Mouse (Mus musculus): ENCODE results near the gene Pim3. TPM values are rescaled to one million over a fixed set of nuclear protein-coding genes. Genes with fewer than 3 reads are reported as not detected.
A peak's percentile ranks its signal among the peaks of the same experiment; 100 is the strongest.

The Pim3 gene
- total and polyA plus RNA-seq, 2 experiments: 17.7 to 68.3 TPM

- H3K36me3 ChIP-seq (ENCODE audit: control insufficient read depth, insufficient read depth, low read length): no peaks in the 10 kb centered on the region
- 24% methylated on average over 15 of the region's 15 CpGs for WGBS
- H3K27ac ChIP-seq (replicated peaks; ENCODE audit: insufficient read depth, low read depth, low read length): peak overlapping the region; percentile 57
- no peaks in the 10 kb centered on the region for H3K79me2 ChIP-seq (ENCODE audit: control insufficient read depth, insufficient read depth, low read length)
- H3K9ac ChIP-seq (ENCODE audit: low read depth, low read length): peak overlapping the region; percentile 24; the same call in 1 of the 2 replicates
- peak; percentile 93 for DNase-seq (ENCODE audit: extremely low read depth, low read depth, low spot score)
- H3K27me3 ChIP-seq (ENCODE audit: control insufficient read depth, insufficient read depth, low read length): no peaks in the 10 kb centered on the region
- peaks cover 13% of the 10 kb centered on the region; the same call in 1 of the 2 replicates for H3K4me1 ChIP-seq (ENCODE audit: control insufficient read depth, insufficient read depth, low read length)
- TF ChIP-seq POLR2A (IDR thresholded peaks at IDR 0.05; ENCODE audit: extremely low read depth, insufficient read depth, low read length): no peak
- no peak for TF ChIP-seq CTCF (IDR thresholded peaks at IDR 0.05; ENCODE audit: low read depth, low read length)
- no peak overlapping the region for H3K4me3 ChIP-seq (ENCODE audit: insufficient read depth, low read depth, low read length)
Measured at GRCm38 (mm10) chr15:88902200-88902875, 40.4 kb downstream of the Pim3 start.

GRCm38 (mm10) chr15:88903086-88903485 is 41.1 kb downstream of the Pim3 start:
- peaks cover 13% of the 10 kb centered on the region; the same call in 1 of the 2 replicates for H3K4me1 ChIP-seq (ENCODE audit: control insufficient read depth, insufficient read depth, low read length)
- H3K79me2 ChIP-seq (ENCODE audit: control insufficient read depth, insufficient read depth, low read length): no peaks in the 10 kb centered on the region
- H3K27ac ChIP-seq (replicated peaks; ENCODE audit: insufficient read depth, low read depth, low read length): peak overlapping the region; percentile 56
- no peak for DNase-seq (ENCODE audit: extremely low read depth, low read depth, low spot score)
- no peak overlapping the region for H3K9ac ChIP-seq (ENCODE audit: low read depth, low read length)
- no peak for TF ChIP-seq CTCF (IDR thresholded peaks at IDR 0.05; ENCODE audit: low read depth, low read length)
- TF ChIP-seq POLR2A (IDR thresholded peaks at IDR 0.05; ENCODE audit: extremely low read depth, insufficient read depth, low read length): no peak
- no peak overlapping the region for H3K4me3 ChIP-seq (ENCODE audit: insufficient read depth, low read depth, low read length)
- no peaks in the 10 kb centered on the region for H3K27me3 ChIP-seq (ENCODE audit: control insufficient read depth, insufficient read depth, low read length)
- H3K36me3 ChIP-seq (ENCODE audit: control insufficient read depth, insufficient read depth, low read length): no peaks in the 10 kb centered on the region
- 87% methylated on average over 1 of the region's 1 CpGs for WGBS

- Histone ChIP-seq H3K27me3 (ENCODE audit: control insufficient read depth, insufficient read depth, low read length) (no peaks in the 10 kb centered on the region), H3K4me1 (ENCODE audit: control insufficient read depth, insufficient read depth, low read length) (peaks cover 10% of the 10 kb centered on the region; the same call in 1 of the 2 replicates), H3K36me3 (ENCODE audit: control insufficient read depth, insufficient read depth, low read length) (no peaks in the 10 kb centered on the region), H3K27ac (replicated peaks; ENCODE audit: insufficient read depth, low read depth, low read length) (no peak overlapping the region), H3K9ac (ENCODE audit: low read depth, low read length) (no peak overlapping the region), H3K79me2 (ENCODE audit: control insufficient read depth, insufficient read depth, low read length) (no peaks in the 10 kb centered on the region), H3K4me3 (ENCODE audit: insufficient read depth, low read depth, low read length) (no peak overlapping the region)
- TF ChIP-seq POLR2A (IDR thresholded peaks at IDR 0.05; ENCODE audit: extremely low read depth, insufficient read depth, low read length) (no peak), CTCF (IDR thresholded peaks at IDR 0.05; ENCODE audit: low read depth, low read length) (no peak)
- no peak for DNase-seq (ENCODE audit: extremely low read depth, low read depth, low spot score)
- 94% methylated on average over 14 of the region's 14 CpGs for WGBS
Measured at GRCm38 (mm10) chr15:88904056-88904811, 42.2 kb downstream of the Pim3 start.

- Histone ChIP-seq H3K79me2 (ENCODE audit: control insufficient read depth, insufficient read depth, low read length) (no peaks in the 10 kb centered on the region), H3K27ac (replicated peaks; ENCODE audit: insufficient read depth, low read depth, low read length) (no peak overlapping the region), H3K4me1 (ENCODE audit: control insufficient read depth, insufficient read depth, low read length) (peaks cover 10% of the 10 kb centered on the region; the same call in 1 of the 2 replicates), H3K27me3 (ENCODE audit: control insufficient read depth, insufficient read depth, low read length) (no peaks in the 10 kb centered on the region), H3K36me3 (ENCODE audit: control insufficient read depth, insufficient read depth, low read length) (no peaks in the 10 kb centered on the region), H3K9ac (ENCODE audit: low read depth, low read length) (no peak overlapping the region), H3K4me3 (ENCODE audit: insufficient read depth, low read depth, low read length) (no peak overlapping the region)
- TF ChIP-seq CTCF (IDR thresholded peaks at IDR 0.05; ENCODE audit: low read depth, low read length): no peak
- TF ChIP-seq POLR2A (IDR thresholded peaks at IDR 0.05; ENCODE audit: extremely low read depth, insufficient read depth, low read length): no peak
- DNase-seq (ENCODE audit: extremely low read depth, low read depth, low spot score): no peak
- 93% methylated on average over 4 of the region's 4 CpGs for WGBS
Measured at GRCm38 (mm10) chr15:88906347-88906746, 44.4 kb downstream of the Pim3 start.

GRCm38 (mm10) chr15:88915046-88915445 is 53.1 kb downstream of the Pim3 start:
- TF ChIP-seq POLR2A (IDR thresholded peaks at IDR 0.05; ENCODE audit: extremely low read depth, insufficient read depth, low read length) (no peak), CTCF (IDR thresholded peaks at IDR 0.05; ENCODE audit: low read depth, low read length) (no peak)
- no peaks in the 10 kb centered on the region for H3K27me3 ChIP-seq (ENCODE audit: control insufficient read depth, insufficient read depth, low read length)
- whole genome bisulfite sequencing: 95% methylated on average over 7 of the region's 7 CpGs
- DNase-seq (ENCODE audit: extremely low read depth, low read depth, low spot score): no peak
- no peak overlapping the region for H3K27ac ChIP-seq (replicated peaks; ENCODE audit: insufficient read depth, low read depth, low read length)
- no peaks in the 10 kb centered on the region for H3K36me3 ChIP-seq (ENCODE audit: control insufficient read depth, insufficient read depth, low read length)
- H3K4me1 ChIP-seq (ENCODE audit: control insufficient read depth, insufficient read depth, low read length): peaks cover 6% of the 10 kb centered on the region
- H3K79me2 ChIP-seq (ENCODE audit: control insufficient read depth, insufficient read depth, low read length): no peaks in the 10 kb centered on the region
- H3K4me3 ChIP-seq (ENCODE audit: insufficient read depth, low read depth, low read length): no peak overlapping the region
- no peak overlapping the region for H3K9ac ChIP-seq (ENCODE audit: low read depth, low read length)

Other genes with a start within 250 kb of the Pim3 start
- gene Brd1, start 128.0 kb upstream of the Pim3 start, total RNA-seq (2014; rRNA removed): 12.9 and 13.0 TPM in 2 replicates
- 3.6 and 4.8 TPM in 2 replicates for gene Brd1, start 128.0 kb upstream of the Pim3 start, polyA plus RNA-seq (2012; rRNA removed)
- gene Zbed4, start 110.5 kb upstream of the Pim3 start, total RNA-seq (2014; rRNA removed): 2.8 and 4.2 TPM in 2 replicates
- gene Zbed4, start 110.5 kb upstream of the Pim3 start, polyA plus RNA-seq (2012; rRNA removed): 1.8 and 1.9 TPM in 2 replicates
- 4.9 and 5.8 TPM in 2 replicates for gene Alg12, start 42.9 kb upstream of the Pim3 start, total RNA-seq (2014; rRNA removed)
- gene Alg12, start 42.9 kb upstream of the Pim3 start, polyA plus RNA-seq (2012; rRNA removed): 9.4 and 14.4 TPM in 2 replicates
- gene Creld2, start 42.5 kb upstream of the Pim3 start, total RNA-seq (2014; rRNA removed): 51.4 and 70.2 TPM in 2 replicates
- 32.6 and 32.9 TPM in 2 replicates for gene Creld2, start 42.5 kb upstream of the Pim3 start, polyA plus RNA-seq (2012; rRNA removed)
- 0.20 and 0.28 TPM in 2 replicates for gene Ttll8, start 92.2 kb downstream of the Pim3 start, total RNA-seq (2014; rRNA removed)
- 0.02 and 0.24 TPM in 2 replicates for gene Ttll8, start 92.2 kb downstream of the Pim3 start, polyA plus RNA-seq (2012; rRNA removed)
- 0.07 TPM in 1 of 2 replicates, not detected in the other for gene Mlc1, start 116.8 kb downstream of the Pim3 start, total RNA-seq (2014; rRNA removed)
- not detected in 2 replicates for gene Mlc1, start 116.8 kb downstream of the Pim3 start, polyA plus RNA-seq (2012; rRNA removed)
- not detected in 2 replicates for gene Mov10l1, start 120.7 kb downstream of the Pim3 start, total RNA-seq (2014; rRNA removed)
- gene Mov10l1, start 120.7 kb downstream of the Pim3 start, polyA plus RNA-seq (2012; rRNA removed): not detected in 2 replicates
- not detected in 2 replicates for gene Panx2, start 197.5 kb downstream of the Pim3 start, total RNA-seq (2014; rRNA removed)
- gene Panx2, start 197.5 kb downstream of the Pim3 start, polyA plus RNA-seq (2012; rRNA removed): not detected in 2 replicates
- 64.0 and 64.4 TPM in 2 replicates for gene Trabd, start 212.9 kb downstream of the Pim3 start, total RNA-seq (2014; rRNA removed)
- 65.5 and 81.6 TPM in 2 replicates for gene Trabd, start 212.9 kb downstream of the Pim3 start, polyA plus RNA-seq (2012; rRNA removed)
- gene Selenoo, start 226.9 kb downstream of the Pim3 start, total RNA-seq (2014; rRNA removed): 91.0 and 101 TPM in 2 replicates
- gene Selenoo, start 226.9 kb downstream of the Pim3 start, polyA plus RNA-seq (2012; rRNA removed): 105 and 122 TPM in 2 replicates